Mouse (Mus musculus) T-helper 17 cell (primary cell): Measurements from ENCODE around the gene Gm8947.
"Not testable (repeated sequence)": the region's sequence is repeated elsewhere in the genome, so short reads cannot be mapped to it uniquely, and the experiment has no call there.

Experiments used
- in situ Hi-C, 2 experiments: fragments of 300-600 bp; cut with MboI, MseI; formaldehyde crosslinking; loops; 1 replicate in 1 of 2; 2 replicates in 1 of 2; pipeline ENCODE4 v1.15.1; 2025; ENCODE audit warnings: high pct_unique_total_duplicates in 2 of 2

Gene Gm8947

DNA sequence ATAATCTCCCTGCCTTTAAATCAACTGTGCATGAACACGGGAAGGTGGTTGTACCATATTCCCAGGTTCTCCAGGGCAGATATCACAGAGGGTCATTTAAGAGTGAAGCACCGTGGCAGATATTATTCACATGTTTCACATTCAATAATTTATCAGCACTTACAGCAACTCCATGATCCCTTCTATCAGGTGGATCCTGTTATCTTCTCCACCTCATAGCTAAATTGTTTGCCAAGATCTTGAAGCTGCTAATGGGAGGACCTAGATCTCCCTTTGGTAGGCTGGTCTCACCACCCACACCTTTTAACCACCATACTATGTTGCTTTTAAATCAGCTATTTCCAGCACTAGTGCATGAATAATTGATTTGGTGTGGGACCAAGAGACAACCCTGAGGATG, 12.0 kb upstream of the Gm8947 start:
- in situ Hi-C loops = loop anchor here in 1 of 2 experiments (10.0 kb wide), 1 partner anchor 835 kb away; no protein-coding TSS in a partner anchor

DNA sequence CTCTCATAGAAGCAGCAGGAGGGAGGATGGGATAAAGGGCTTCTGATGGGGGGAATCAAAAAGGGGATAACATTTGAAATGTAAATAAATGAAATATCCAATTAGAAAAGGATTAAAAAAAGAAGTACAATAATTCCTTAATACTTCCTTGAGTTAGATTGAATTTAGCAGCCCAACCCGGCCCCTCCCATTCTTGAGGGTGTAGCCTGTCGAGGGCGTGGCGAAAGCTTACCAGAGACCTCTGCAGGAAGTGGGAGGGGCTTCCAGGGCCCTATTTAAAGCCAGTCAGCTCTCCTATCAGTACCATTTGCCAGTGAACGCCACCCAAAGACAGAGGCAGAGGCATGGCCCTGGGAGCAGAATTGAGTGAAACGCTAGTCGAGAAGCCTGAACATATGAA, 9.9 kb upstream of the Gm8947 start, which contains the start of gene Gm47985:
Gene Gm47985 (plus strand): TSS at position 272 of the 400 bp plus-strand sequence.
- in situ Hi-C loops = loop anchor here in 1 of 2 experiments (10.0 kb wide), 1 partner anchor 833 kb away; no protein-coding TSS in a partner anchor

GRCm38 (mm10) chr1:151186186-151186585, 6.0 kb upstream of the Gm8947 start:
- in situ Hi-C loops = loop anchor here in 1 of 2 experiments (10.0 kb wide), 1 partner anchor 829 kb away; no protein-coding TSS in a partner anchor

DNA sequence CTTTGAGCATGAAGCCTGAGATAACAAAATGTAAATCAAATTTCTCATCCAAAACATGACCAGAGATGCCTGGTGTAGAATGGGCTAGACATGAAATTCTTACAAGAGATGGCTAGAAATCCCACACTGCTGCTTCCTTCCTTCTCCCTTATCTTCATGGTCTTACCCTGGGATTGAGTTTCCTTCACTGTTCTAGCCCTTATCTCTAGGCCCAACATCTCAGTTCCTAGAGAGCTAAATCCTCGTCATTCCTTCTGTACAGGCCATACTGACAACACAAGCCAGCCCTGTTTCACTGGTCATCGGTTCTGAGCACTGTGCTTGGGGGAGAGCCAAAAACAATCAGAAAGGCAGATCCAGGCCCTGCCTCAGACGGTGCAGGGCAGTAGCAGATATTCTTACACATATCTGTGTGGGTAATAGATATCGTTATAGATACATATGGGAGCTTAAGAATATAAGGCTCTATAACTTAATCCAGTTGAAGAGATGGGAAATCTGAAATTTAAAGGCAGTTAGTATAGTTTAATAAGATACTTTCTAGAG, 5.2 kb upstream of the Gm8947 start:
- in situ Hi-C loops = loop anchor here in 1 of 2 experiments (10.0 kb wide), 1 partner anchor 828 kb away; no protein-coding TSS in a partner anchor

GRCm38 (mm10) chr1:151188469-151188868, 3.7 kb upstream of the Gm8947 start:
- in situ Hi-C loops = loop anchor here in 1 of 2 experiments (10.0 kb wide), 1 partner anchor 826 kb away; no protein-coding TSS in a partner anchor

- in situ Hi-C loops = not testable (repeated sequence)
Measured at GRCm38 (mm10) chr1:151192739-151193138, 563 bp downstream of the Gm8947 start.

GRCm38 (mm10) chr1:151195986-151196385, 3.8 kb downstream of the Gm8947 start:
- in situ Hi-C loops = not testable (repeated sequence)

GRCm38 (mm10) chr1:151196690-151197089, 4.5 kb downstream of the Gm8947 start:
- in situ Hi-C loops = not testable (repeated sequence)

- in situ Hi-C loops = not testable (repeated sequence)
Measured at GRCm38 (mm10) chr1:151198120-151198519, 5.9 kb downstream of the Gm8947 start, which contains the start of gene Gm47995. Gene Gm47995, plus strand, starts transcription at chr1:151198448.

DNA sequence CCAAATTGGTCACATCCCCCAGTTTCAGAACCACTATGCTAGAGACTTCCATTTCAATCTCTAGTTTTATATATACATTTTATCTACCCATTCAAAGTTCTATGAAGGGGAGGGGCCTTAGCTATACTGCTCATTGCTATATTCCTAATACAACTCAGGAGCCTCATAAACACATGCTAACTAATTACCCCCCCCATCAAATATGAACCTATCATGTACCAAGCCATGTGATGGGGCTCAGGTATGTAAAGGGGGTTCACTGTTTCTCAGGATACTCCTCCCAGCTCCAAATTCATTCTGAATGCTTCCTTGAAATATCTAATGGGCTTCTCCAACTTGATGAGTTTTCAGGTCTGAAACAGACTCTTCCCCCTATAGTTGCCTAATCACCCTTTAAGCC, 8.4 kb downstream of the Gm8947 start:
- in situ Hi-C loops = not testable (repeated sequence)

DNA sequence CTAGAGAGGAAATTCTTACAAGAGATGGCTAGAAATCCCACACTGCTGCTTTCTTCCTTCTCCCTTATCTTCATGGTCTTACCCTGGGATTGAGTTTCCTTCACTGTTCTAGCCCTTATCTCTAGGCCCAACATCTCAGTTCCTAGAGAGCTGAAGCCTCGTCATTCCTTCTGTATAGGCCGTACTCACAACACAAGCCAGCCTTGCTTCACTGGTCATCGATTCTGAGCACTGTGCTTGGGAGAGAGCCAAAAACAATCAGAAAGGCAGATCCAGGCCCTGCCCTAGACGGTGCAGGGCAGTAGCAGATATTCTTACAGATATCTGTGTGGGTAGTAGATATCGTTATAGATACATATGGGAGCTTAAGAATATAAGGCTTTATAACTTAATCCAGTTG, 10.6 kb downstream of the Gm8947 start:
- in situ Hi-C loops = not testable (repeated sequence)

- in situ Hi-C loops = not testable (repeated sequence)
Measured at GRCm38 (mm10) chr1:151203818-151204217, 11.6 kb downstream of the Gm8947 start, which contains the start of gene 3110040M04Rik. Gene 3110040M04Rik, plus strand, starts transcription at chr1:151204121.

- in situ Hi-C loops = not testable (repeated sequence)
Measured at GRCm38 (mm10) chr1:151208493-151208892, 16.3 kb downstream of the Gm8947 start.

DNA sequence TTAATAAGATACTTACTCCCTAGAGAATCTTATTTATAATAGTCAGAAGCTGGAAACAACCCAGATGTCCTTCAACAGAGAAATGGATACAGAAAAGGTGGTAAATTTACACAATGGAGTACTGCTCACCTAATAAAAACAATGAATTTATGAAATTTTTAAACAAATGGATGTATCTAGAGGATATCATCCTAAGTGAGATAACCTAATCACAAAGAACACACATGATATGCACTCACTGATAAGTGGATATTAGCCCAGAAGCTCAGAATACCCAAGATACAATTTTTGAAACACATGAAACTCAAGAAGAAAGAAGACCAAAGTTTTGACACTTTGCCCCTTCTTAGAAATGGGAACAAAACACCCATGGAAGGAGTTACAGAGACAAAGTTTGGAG, 16.8 kb downstream of the Gm8947 start:
- in situ Hi-C loops = not testable (repeated sequence)

- in situ Hi-C loops = not testable (repeated sequence)
Measured at GRCm38 (mm10) chr1:151209824-151210355, 17.7 kb downstream of the Gm8947 start, which contains the start of gene Gm47996. Gene Gm47996, plus strand, starts transcription at chr1:151210131.

GRCm38 (mm10) chr1:151211666-151212065, 19.5 kb downstream of the Gm8947 start:
- in situ Hi-C loops = not testable (repeated sequence)

- in situ Hi-C loops = no loop called here
Measured at GRCm38 (mm10) chr1:151214862-151215261, 22.7 kb downstream of the Gm8947 start.

- in situ Hi-C loops = no loop called here
Measured at GRCm38 (mm10) chr1:151215985-151216384, 23.8 kb downstream of the Gm8947 start.

- in situ Hi-C loops = no loop called here
Measured at GRCm38 (mm10) chr1:151216417-151216816, 24.2 kb downstream of the Gm8947 start.

DNA sequence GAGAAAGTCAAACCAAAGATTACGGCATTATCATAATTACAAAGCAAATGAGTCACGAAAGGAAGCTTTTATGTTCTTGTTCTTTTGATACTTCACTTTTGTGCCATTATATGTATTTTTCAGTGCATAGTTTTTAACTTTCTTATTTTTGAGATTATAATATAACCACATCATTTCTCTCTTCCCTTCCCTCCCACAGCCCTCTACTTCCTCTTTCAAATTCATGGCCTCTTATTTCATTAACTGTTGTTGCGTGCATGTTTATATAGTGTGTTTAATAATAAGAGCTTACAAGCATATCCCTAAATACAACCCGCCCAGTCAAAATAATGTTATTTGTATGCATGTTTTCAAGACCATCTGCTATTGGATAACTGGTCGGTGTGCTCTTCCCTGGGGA, 26.9 kb downstream of the Gm8947 start:
- in situ Hi-C loops = no loop called here

GRCm38 (mm10) chr1:151220098-151220497, 27.9 kb downstream of the Gm8947 start:
- in situ Hi-C loops = no loop called here

- in situ Hi-C loops = no loop called here
Measured at GRCm38 (mm10) chr1:151222561-151223267, 30.5 kb downstream of the Gm8947 start.
